In genomic region chr12:73412500-73412899, GRCm38 (mm10) we compare ENCODE assay signal across 21 mouse cellular contexts.
A peak's percentile ranks its signal among the peaks of the same experiment; 100 is the strongest.
DNase-seq lines count a peak whose midpoint lies in the region; ATAC-seq and TF ChIP-seq lines count a peak whose summit lies in the region.
"Had no signal": no experiment of that assay in that cellular context is flagged by ENCODE, and none has a peak within 500 bp of the region (broad histone marks: within the 10 kb centered on the region; RNA-seq: fewer than 3 reads in every experiment).

No protein-coding gene starts in this region.

- no peak for ATAC-seq in embryonic facial prominence, embryonic 12.5 days (ENCODE audit: insufficient number of reproducible peaks, insufficient read depth, low FRiP score, low TSS enrichment)
- ATAC-seq: activated CD4-positive, CD25-positive, alpha-beta regulatory T cell, adult 4 months; forebrain, embryonic 13.5 days; forebrain, embryonic 15.5 days; forebrain, postnatal 0 days; Patski had no signal

- H3K9ac ChIP-seq in embryonic facial prominence, embryonic 12.5 days = no peak overlapping the region
- H3K9ac ChIP-seq: forebrain, embryonic 13.5 days; forebrain, embryonic 15.5 days; forebrain, postnatal 0 days had no signal

- 50% methylated on average over 4 of the region's 4 CpGs for WGBS in embryonic facial prominence, embryonic 12.5 days
- 99% methylated on average over 4 of the region's 4 CpGs for WGBS in thymus, adult 2 months

- 0 out of 2 replicates have a peak overlapping the region, but pooled peaks have one; percentile 26 for H3K4me2 ChIP-seq in embryonic facial prominence, embryonic 12.5 days (replicated peaks)
- H3K4me2 ChIP-seq: forebrain, embryonic 13.5 days; forebrain, embryonic 15.5 days had no signal

- no peaks in the 10 kb centered on the region for H3K9me3 ChIP-seq in embryonic facial prominence, embryonic 12.5 days
- H3K9me3 ChIP-seq: forebrain, embryonic 13.5 days; forebrain, embryonic 15.5 days had no signal

- peak; percentile 78 for DNase-seq in heart, adult 11 months
- DNase-seq in heart, postnatal 10 days = no peak
- peak; percentile 27 for DNase-seq in testis, postnatal 10 days (ENCODE audit: low spot score)
- no peak for DNase-seq in testis, postnatal 14 days (ENCODE audit: low spot score)
- DNase-seq in skeletal muscle tissue, adult 2 months (ENCODE audit: low read depth, low spot score) = peak; percentile 50
- no peak for DNase-seq in Muller cell, postnatal 12 days (ENCODE audit: inconsistent ontology term)
- DNase-seq in thymus, adult 2 months = no peak
- DNase-seq: adrenal gland, adult 8-10 months; adrenal gland, postnatal 14 days; adrenal gland, postnatal 36 days; cerebellum, adult 11-12 months; cerebellum, adult 2 months; cerebellum, adult 9-10 months; cerebellum, postnatal 10 days; cerebellum, postnatal 25 days; forebrain, postnatal 0 days had no signal

- H3K4me1 ChIP-seq in embryonic facial prominence, embryonic 12.5 days = peaks cover 29% of the 10 kb centered on the region
- peaks cover 29% of the 10 kb centered on the region for H3K4me1 ChIP-seq in thymus, adult 2 months (replicated peaks; ENCODE audit: control insufficient read depth, insufficient read depth, low read length)

- H3K27me3 ChIP-seq in embryonic facial prominence, embryonic 12.5 days = 0 out of 2 replicates have a peak, but pooled peaks cover 9% of the 10 kb centered on the region
- no peaks in the 10 kb centered on the region for H3K27me3 ChIP-seq in thymus, adult 2 months (ENCODE audit: control insufficient read depth, insufficient read depth, low read length)
- H3K27me3 ChIP-seq: forebrain, embryonic 13.5 days; forebrain, embryonic 15.5 days; Patski had no signal

- H3K27ac ChIP-seq in embryonic facial prominence, embryonic 12.5 days = no peak overlapping the region
- H3K27ac ChIP-seq in thymus, adult 2 months (ENCODE audit: control insufficient read depth, insufficient read depth, low read length) = no peak overlapping the region
- H3K27ac ChIP-seq: forebrain, embryonic 13.5 days; forebrain, embryonic 15.5 days had no signal

- no peaks in the 10 kb centered on the region for H3K36me3 ChIP-seq in embryonic facial prominence, embryonic 12.5 days
- no peaks in the 10 kb centered on the region for H3K36me3 ChIP-seq in thymus, adult 2 months (ENCODE audit: control insufficient read depth, insufficient read depth, low read length)
- H3K36me3 ChIP-seq: forebrain, embryonic 15.5 days had no signal

- no peak for TF ChIP-seq POLR2A in thymus, adult 2 months (IDR thresholded peaks at IDR 0.05; ENCODE audit: control insufficient read depth, extremely low read depth, insufficient read depth, low read length, poor library complexity)

- no peak for TF ChIP-seq CTCF in thymus, adult 2 months (IDR thresholded peaks at IDR 0.05; ENCODE audit: borderline replicate concordance, control insufficient read depth, extremely low read depth, insufficient read depth, low read length, poor library complexity)

- no peak overlapping the region for H3K4me3 ChIP-seq in embryonic facial prominence, embryonic 12.5 days
- no peak overlapping the region for H3K4me3 ChIP-seq in thymus, adult 2 months (ENCODE audit: control insufficient read depth, insufficient read depth, low read length)
- H3K4me3 ChIP-seq: forebrain, embryonic 13.5 days; forebrain, embryonic 15.5 days had no signal

- intact Hi-C loops in heart, postnatal 10 days (cut with DNase I) = no loop called here

Comparison
In these comparisons a context has a peak if more than half of its experiments do, and no peak if none do; other contexts are left out.
1. DNase-seq: peak in heart, adult 11 months (single experiment), testis, postnatal 10 days (single experiment) and skeletal muscle tissue, adult 2 months (single experiment); none in heart, postnatal 10 days (0 of 2), testis, postnatal 14 days (single experiment), Muller cell, postnatal 12 days (single experiment) and thymus, adult 2 months (single experiment).